Mouse (Mus musculus): ENCODE data around the gene Gng8. TPM values are rescaled to one million over a fixed set of nuclear protein-coding genes. Genes with fewer than 3 reads are reported as not detected.

The Gng8 gene
- total RNA-seq (2014; rRNA removed) (4.1 TPM in 1 of 2 replicates, not detected in the other), polyA plus RNA-seq (2015; fragmentation: Nextera tagmentation; extraction: Ambion mirVana) (0.62 and 4.7 TPM in 2 replicates)

DNA sequence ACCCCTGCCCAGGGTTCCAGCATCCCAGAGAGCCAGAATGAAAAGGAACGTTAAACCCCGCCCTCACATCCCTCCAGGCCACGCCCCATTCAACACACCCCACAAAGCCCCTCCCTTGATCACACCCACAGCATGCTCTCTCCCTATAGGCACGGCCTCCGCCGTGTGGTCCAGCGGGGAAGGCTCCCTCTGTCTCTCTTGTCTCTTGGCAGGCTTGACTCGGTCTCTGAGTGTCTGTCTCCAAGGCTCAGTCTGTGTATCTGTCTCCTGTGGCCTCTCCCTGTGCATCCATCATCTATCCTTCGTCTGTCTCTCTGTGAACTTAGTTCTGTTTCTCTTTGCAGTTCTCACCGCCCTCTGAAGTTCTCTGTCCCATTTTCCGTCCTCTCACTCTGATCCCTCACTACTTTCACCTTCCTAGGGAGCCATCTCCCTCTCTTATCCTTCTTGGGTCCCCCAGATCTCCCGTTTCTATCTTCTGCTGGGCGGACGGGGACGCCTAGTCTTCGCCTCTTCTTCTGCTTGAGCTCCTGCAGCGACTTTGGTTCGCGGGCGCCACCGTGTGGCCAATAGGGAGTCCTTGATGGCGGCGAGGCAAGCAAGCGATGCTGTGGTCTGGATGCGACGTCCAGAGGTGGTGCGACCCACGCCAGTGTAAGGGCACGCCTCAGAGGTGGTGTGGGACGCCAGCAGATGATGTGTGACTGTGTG lies at the start of gene Gng8:
Gene Gng8 (plus strand): TSS at position 146 of the 711 bp plus-strand sequence.
- DNase-seq (ENCODE audit: low spot score) (peak; percentile 93), ATAC-seq (peak; percentile 59)
- Histone ChIP-seq H3K36me3 (ENCODE audit: insufficient read depth, low read length) (0 out of 2 replicates have a peak, but pooled peaks cover 10% of the 10 kb centered on the region), H3K27ac (no peak within 1 kb of the TSS), H3K27me3 (ENCODE audit: insufficient read depth, low read length) (no peaks in the 10 kb centered on the region), H3K9me3 (ENCODE audit: low read length) (no peaks in the 10 kb centered on the region), H3K9ac (replicated peaks; ENCODE audit: low read length) (no peak within 1 kb of the TSS), H3K4me2 (ENCODE audit: low read depth, low read length) (peak within 1 kb of the TSS; percentile 55), H3K4me1 (ENCODE audit: insufficient read depth, low read length) (peaks cover 4% of the 10 kb centered on the region; the same call in 1 of the 2 replicates), H3K4me3 (ENCODE audit: low read length) (peak within 1 kb of the TSS; percentile 24)
- peak; percentile 96 for TF ChIP-seq CTCF (IDR thresholded peaks at IDR 0.05; ENCODE audit: low read depth)
- under 1% methylated on average over 30 of the region's 30 CpGs for WGBS

DNA sequence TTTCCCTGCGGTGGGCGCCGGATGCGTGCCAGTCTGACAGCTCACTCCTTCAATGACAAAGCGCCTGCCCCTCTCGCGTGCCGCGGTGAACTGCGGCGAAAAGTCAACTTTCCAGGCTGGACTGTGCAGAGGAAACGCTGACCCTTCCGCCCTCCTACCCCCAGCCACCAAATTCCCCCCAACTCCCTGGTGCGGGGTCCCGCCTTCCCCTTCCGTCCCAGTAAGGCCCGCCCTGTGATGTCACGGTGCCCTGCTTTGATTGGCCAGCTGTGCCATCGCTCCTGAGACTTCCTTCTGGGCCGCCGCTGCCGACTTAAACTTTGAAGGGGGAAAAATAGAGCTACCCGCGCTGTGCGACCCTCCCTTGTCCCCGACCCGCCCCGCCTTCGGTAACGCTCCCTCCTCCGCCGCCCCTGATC lies 48.9 kb upstream of the Gng8 start, which contains the start of gene Prkd2:
Gene Prkd2 (plus strand): TSS at position 258 of the 419 bp plus-strand sequence.
- DNase-seq (ENCODE audit: low spot score) (peak; percentile 92), ATAC-seq (peak; percentile 88)
- TF ChIP-seq CTCF (IDR thresholded peaks at IDR 0.05; ENCODE audit: low read depth), result no peak
- 3% methylated on average over 32 of the region's 32 CpGs for WGBS
- H3K4me1 ChIP-seq (ENCODE audit: insufficient read depth, low read length), result peaks cover 11% of the 10 kb centered on the region; the same call in 1 of the 2 replicates
- peak within 1 kb of the TSS; percentile 96 for H3K4me2 ChIP-seq (ENCODE audit: low read depth, low read length)
- H3K9me3 ChIP-seq (ENCODE audit: low read length), result no peaks in the 10 kb centered on the region
- peak within 1 kb of the TSS; percentile 58; the same call in 1 of the 2 replicates for H3K27ac ChIP-seq
- peaks cover 29% of the 10 kb centered on the region for H3K36me3 ChIP-seq (ENCODE audit: insufficient read depth, low read length)
- peak within 1 kb of the TSS; percentile 59 for H3K4me3 ChIP-seq (ENCODE audit: low read length)
- no peaks in the 10 kb centered on the region for H3K27me3 ChIP-seq (ENCODE audit: insufficient read depth, low read length)
- H3K9ac ChIP-seq (replicated peaks; ENCODE audit: low read length), result peak within 1 kb of the TSS; percentile 53

DNA sequence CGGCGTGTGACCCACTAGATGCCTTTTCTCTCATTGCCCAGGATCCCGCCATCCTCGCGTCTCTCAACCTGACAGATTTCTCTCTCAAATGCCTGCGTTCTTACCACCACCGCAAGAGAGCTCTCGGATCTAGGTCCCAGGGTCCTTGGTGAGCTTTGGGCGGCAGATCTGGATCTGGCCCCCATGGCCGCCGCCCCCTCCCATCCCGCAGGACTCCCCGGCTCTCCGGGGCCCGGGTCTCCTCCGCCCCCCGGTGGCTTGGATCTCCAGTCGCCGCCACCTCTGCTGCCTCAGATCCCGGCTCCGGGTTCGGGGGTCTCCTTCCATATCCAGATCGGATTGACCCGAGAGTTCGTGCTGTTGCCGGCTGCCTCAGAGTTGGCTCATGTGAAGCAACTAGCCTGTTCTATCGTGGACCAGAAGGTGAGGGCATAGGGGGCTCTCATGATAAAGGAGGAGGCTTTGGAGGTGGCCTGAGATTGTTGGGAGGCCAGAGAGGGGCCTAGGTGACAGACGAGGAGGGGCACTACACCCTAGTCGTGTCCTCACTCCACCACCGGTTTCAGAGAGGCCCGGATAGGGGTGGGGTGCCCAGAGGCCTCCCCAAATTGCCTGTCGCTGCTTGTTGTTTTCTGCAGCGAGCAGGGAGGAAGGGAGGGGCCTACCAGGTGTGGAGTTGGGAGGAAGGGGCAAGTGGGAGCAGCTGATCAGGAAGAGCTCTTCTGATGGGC lies 48.0 kb upstream of the Gng8 start:
- Histone ChIP-seq H3K4me3 (ENCODE audit: low read length) (peak overlapping the region; percentile 59), H3K9ac (replicated peaks; ENCODE audit: low read length) (peak overlapping the region; percentile 53), H3K4me1 (ENCODE audit: insufficient read depth, low read length) (peaks cover 11% of the 10 kb centered on the region; the same call in 1 of the 2 replicates), H3K27me3 (ENCODE audit: insufficient read depth, low read length) (no peaks in the 10 kb centered on the region), H3K4me2 (ENCODE audit: low read depth, low read length) (peak overlapping the region; percentile 96), H3K36me3 (ENCODE audit: insufficient read depth, low read length) (peaks cover 20% of the 10 kb centered on the region), H3K9me3 (ENCODE audit: low read length) (no peaks in the 10 kb centered on the region), H3K27ac (peak overlapping the region; percentile 58; the same call in 1 of the 2 replicates)
- DNase-seq (ENCODE audit: low spot score) (no peak), ATAC-seq (no peak)
- WGBS, result 2% methylated on average over 33 of the region's 33 CpGs
- TF ChIP-seq CTCF (IDR thresholded peaks at IDR 0.05; ENCODE audit: low read depth), result no peak

DNA sequence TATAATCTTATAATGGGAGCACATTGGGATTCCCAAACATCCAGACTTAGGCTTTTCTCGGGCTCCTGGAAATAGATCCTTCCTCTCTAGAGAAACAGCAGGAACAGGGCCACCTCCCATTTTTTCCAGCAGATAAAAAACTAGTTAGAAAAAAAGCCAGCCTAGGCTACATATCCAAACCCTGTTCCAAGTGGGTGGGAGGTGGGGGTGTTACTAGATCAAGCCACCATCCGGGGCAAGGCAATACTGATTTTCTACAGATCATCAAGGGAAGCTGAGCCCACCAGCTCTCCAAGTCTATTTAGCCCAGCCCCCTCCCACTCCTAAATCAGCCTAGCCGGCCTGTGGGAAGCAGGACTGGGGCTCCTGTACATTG lies 46.9 kb upstream of the Gng8 start:
- Histone ChIP-seq H3K4me2 (ENCODE audit: low read depth, low read length) (peak overlapping the region; percentile 96), H3K4me3 (ENCODE audit: low read length) (no peak overlapping the region), H3K36me3 (ENCODE audit: insufficient read depth, low read length) (peaks cover 9% of the 10 kb centered on the region), H3K9me3 (ENCODE audit: low read length) (no peaks in the 10 kb centered on the region), H3K27me3 (ENCODE audit: insufficient read depth, low read length) (no peaks in the 10 kb centered on the region), H3K9ac (replicated peaks; ENCODE audit: low read length) (no peak overlapping the region), H3K27ac (0 out of 2 replicates have a peak overlapping the region, but pooled peaks have one; percentile 11), H3K4me1 (ENCODE audit: insufficient read depth, low read length) (peaks cover 11% of the 10 kb centered on the region; the same call in 1 of the 2 replicates)
- DNase-seq (ENCODE audit: low spot score) (no peak), ATAC-seq (no peak)
- TF ChIP-seq CTCF (IDR thresholded peaks at IDR 0.05; ENCODE audit: low read depth), result no peak
- 61% methylated on average over 3 of the region's 3 CpGs for WGBS

DNA sequence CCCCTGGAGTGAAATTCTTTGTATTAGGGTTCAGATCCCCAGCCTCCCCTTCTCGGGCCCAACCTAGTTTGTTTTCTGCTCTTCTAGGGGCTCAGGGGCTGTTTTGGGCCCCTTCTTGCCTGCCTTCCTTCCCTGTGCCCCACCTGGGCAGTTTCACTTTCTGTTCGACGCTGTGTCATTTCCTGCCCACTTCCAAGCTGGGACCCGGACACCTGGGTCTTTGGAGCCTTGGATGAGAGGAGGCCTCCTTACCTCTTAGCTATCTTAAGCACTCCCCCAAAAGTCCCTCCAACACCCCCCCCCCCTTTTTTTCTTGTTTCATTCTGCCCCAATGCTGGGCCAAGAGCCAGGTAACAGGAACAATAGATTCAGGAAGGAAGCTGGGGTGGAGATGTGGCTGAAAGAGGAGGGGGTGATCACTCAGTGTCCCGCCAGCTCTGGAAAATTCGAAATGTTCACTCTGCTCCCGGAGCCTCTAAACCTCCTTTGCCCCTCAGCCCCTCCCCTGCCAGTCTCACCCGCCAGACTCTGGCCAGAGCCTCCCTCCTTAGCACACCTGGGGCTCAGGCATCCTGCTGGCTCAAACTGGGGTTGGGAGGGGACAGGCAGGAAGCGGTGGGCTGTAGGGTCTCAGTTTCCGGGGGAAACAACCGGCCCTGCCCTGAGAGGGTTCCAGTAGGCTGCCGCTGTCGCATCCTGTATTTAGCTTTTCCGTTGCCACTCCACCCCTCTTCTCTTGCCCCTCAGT lies 46.3 kb upstream of the Gng8 start:
- H3K4me2 ChIP-seq (ENCODE audit: low read depth, low read length), result peak overlapping the region; percentile 37
- peaks cover 11% of the 10 kb centered on the region; the same call in 1 of the 2 replicates for H3K4me1 ChIP-seq (ENCODE audit: insufficient read depth, low read length)
- ATAC-seq (no peak), DNase-seq (ENCODE audit: low spot score) (no peak)
- peaks cover 8% of the 10 kb centered on the region for H3K36me3 ChIP-seq (ENCODE audit: insufficient read depth, low read length)
- H3K27ac ChIP-seq, result 0 out of 2 replicates have a peak overlapping the region, but pooled peaks have one; percentile 11
- TF ChIP-seq CTCF (IDR thresholded peaks at IDR 0.05; ENCODE audit: low read depth), result no peak
- no peaks in the 10 kb centered on the region for H3K9me3 ChIP-seq (ENCODE audit: low read length)
- WGBS, result 49% methylated on average over 14 of the region's 14 CpGs
- H3K27me3 ChIP-seq (ENCODE audit: insufficient read depth, low read length), result no peaks in the 10 kb centered on the region
- 0 out of 2 replicates have a peak overlapping the region, but pooled peaks have one; percentile 1 for H3K4me3 ChIP-seq (ENCODE audit: low read length)
- H3K9ac ChIP-seq (replicated peaks; ENCODE audit: low read length), result no peak overlapping the region

DNA sequence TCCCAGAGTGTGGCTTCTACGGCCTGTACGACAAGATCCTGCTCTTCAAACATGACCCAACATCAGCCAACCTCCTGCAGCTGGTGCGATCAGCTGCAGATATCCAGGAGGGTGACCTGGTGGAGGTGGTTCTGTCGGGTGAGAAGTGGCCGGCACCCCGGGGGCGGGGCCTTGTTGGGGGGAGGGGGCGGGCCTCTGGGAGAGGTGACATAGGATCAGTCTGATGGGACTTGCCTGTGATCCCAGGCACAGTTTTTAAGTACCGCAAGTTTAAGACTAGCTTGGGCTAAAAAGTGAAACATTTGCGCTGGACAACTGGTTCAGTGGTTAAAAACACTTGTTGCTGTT lies 45.8 kb upstream of the Gng8 start:
- H3K36me3 ChIP-seq (ENCODE audit: insufficient read depth, low read length), result peaks cover 8% of the 10 kb centered on the region; the same call in 1 of the 2 replicates
- DNase-seq (ENCODE audit: low spot score) (no peak), ATAC-seq (no peak)
- H3K9ac ChIP-seq (replicated peaks; ENCODE audit: low read length), result no peak overlapping the region
- no peaks in the 10 kb centered on the region for H3K9me3 ChIP-seq (ENCODE audit: low read length)
- H3K4me3 ChIP-seq (ENCODE audit: low read length), result 0 out of 2 replicates have a peak overlapping the region, but pooled peaks have one; percentile 1
- H3K27ac ChIP-seq, result no peak overlapping the region
- TF ChIP-seq CTCF (IDR thresholded peaks at IDR 0.05; ENCODE audit: low read depth), result no peak
- H3K4me1 ChIP-seq (ENCODE audit: insufficient read depth, low read length), result peaks cover 11% of the 10 kb centered on the region; the same call in 1 of the 2 replicates
- peak overlapping the region; percentile 37; the same call in 1 of the 2 replicates for H3K4me2 ChIP-seq (ENCODE audit: low read depth, low read length)
- WGBS, result 47% methylated on average over 10 of the region's 10 CpGs
- H3K27me3 ChIP-seq (ENCODE audit: insufficient read depth, low read length), result no peaks in the 10 kb centered on the region
